Mouse (Mus musculus) brain, adult 2 months (tissue): ENCODE measurements around the gene Cdk2ap2.

ENCODE experiments used
- DNase-seq: peaks from one replicate; pipeline ENCODE4 v3.0.0; 2011; ENCODE audit warnings: low read depth, low spot score

The Cdk2ap2 gene

DNA sequence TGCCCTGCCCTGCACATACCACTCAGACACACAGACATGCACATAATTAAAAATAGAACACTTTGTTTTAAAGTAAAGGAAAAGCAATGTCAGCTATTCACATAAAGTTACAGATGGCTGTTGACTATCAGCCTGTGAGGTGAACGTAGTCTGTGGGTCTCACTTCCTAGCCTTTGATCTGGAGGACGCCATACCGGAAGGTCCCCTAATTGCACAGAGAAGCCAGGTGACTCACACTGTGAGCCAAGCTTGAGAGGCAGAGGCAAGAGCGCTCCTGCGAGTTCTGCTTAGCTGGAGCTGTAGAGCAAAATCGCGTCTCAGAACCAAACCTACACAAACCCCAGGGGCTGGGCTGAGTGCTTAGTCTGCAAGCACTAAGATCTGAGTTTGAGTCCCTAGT lies 3.2 kb upstream of the Cdk2ap2 start:
- peak; percentile 45 for DNase-seq

DNA sequence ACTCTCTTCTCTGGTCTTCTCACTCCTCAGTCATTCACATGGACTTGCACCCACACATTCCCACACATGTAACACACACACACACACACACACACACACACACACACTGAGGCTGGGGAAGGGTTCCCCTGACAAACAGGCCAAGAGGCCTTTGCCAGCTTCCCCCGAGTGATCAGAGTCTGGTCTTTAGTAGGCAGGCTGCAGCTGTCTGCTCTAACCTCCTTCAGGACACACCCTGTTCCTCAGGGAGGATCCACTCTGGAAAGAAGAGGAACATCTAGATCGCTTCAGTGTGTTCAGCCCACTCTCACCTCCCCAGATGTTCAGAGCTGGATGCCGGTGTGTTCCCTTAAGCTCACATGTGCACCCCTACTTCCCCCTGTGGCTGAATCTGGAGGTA lies 2.6 kb upstream of the Cdk2ap2 start:
- no peak for DNase-seq

DNA sequence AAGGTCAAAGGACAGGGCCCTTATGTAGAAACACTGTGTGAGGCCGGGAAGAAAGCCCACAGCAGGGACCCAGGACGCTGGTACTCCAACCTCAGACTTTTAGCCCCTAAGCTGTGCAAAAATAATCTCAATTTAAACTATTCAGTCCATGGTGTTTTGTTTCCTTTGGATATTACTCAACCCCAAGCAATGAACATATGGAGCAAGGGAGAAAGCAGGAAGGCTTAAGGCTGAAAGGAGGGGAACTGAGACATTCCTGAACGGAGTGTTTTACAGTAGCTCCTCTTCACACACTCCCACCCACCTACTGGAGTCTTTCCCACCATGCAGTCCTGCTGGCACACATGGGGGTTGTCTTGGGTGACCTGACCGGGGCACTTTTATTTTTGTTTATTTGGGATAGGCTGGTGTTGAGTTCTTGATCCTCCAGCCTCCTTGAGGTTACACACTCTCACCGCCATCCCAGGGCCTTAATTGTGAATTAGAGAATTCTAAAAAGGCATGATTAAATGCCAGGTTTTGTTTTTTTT lies 2.1 kb upstream of the Cdk2ap2 start:
- no peak for DNase-seq

DNA sequence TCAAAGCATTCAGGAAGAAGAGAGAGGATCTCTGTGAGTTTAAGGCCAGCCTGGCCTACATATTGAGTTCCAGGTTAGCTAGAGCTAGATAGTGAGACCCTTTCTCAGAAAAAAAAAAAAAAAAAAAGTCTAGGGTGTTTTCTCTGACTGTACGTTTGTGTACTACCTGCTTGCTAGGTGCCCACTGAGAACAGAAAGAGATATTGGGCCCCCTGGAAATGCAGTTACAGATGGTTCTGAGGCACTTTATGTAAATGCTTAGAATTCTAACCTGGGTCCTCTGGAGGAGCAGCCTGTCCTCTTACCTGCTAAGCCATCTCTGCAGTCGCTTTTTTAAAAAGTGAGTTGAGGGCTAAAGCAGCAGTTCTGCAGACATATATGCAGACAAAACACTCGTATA lies 1.2 kb upstream of the Cdk2ap2 start:
- no peak for DNase-seq

DNA sequence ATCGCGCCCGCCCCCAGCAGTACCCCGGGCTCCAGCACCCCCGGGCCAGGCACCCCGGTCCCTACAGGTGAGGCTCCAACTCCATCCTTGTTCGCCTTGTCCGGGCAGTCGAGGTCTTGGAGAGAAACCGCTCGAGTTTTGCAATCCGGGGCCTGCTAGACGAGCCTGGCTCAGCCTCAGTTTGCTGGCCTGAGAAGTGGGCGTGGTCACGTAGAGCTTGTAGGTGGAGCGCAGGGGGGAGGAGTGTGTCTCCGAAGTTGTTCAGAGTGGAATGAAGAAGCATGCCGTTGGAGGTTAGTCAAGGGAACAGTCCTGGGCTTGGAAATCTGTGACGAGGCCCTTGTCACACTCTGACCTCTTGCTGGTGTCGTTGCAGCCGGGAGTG lies 451 bp downstream of the Cdk2ap2 start:
- peak; percentile 86 for DNase-seq

DNA sequence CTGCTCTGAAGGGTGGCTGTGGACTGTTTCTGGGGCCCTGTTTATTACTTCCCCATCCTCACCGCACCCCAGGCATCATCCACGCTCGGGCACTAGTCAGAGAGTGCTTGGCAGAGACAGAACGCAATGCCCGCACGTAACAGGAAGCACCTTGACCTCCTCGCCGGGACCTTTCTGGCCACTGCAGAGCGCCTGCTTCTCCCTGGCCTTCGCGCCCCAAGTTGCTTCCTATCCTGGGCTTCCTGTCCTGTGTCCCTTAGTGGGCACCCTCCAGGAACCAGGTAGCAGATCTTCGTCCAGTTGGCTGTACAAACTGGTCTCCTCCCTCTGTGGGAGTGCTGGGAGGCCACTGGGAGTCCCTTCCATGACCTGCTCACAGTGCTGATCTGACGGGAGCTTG lies 1.4 kb downstream of the Cdk2ap2 start:
- no peak for DNase-seq

DNA sequence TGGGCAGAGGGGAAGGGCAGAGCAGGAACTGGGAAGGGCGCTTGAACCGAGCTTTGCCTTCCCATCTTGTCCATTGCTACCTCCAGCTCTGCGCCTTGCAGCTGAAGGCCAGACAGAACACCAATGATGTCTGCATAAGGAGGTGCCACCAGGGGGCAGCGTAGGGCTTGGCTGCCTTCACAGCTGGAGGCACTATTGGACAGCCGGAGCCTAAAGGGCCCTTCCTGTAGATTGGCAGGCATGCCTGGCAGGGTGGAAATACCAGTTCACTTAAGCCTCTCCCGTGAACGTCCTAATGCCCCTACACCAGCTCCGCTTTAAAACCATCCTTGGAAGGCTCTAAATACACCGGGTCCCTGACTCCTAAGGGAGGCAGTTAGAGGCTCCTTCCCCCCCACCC lies 2.1 kb downstream of the Cdk2ap2 start:
- peak; percentile 97 for DNase-seq

DNA sequence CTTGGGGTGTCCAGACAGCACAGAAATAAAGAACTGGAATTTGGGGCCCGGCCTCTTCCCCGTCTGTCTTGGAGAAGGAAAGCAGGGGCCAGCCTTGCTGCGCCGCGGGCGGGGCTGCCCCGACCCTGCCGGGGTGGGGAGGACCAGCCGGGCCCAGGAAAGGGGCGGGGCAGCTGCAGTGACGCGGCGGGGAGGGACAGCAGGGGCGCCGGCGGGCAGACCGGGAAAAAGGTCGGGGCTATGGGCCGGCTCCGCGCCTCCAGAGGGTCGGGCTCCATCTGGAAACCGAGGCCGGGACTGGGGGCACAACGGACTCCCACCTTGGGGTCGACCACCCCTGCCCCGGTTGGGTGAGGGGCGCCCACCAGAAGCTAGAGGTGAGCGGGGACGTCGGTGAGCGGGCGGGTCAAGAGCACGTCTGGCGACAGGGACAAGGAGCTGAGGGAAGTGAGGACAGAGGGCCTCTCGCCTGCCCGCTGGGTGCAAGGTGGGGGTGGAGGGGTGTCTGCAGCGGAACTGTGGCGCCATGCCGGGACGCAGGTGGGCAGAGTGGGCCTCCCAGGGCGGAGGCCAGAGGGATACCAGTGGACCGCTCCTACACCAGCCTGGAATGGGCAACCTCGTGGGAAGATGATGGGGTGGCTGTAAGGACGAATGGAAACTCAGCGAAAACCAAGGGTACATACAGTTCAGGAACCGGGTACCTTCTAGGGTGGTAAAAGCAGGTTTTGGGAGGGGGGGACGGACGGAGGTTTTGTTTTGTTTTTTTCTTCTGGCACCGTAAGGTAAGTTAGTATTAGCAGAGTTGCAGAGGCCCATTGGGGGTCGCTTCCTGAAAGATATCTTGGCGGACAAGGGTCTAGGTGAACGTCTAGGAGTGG lies 3.1 kb downstream of the Cdk2ap2 start, which contains the start of gene Pitpnm1:
Gene Pitpnm1, plus strand, starts transcription at position 162 of the 881 bp plus-strand sequence.
- DNase-seq, result peak; percentile 61

DNA sequence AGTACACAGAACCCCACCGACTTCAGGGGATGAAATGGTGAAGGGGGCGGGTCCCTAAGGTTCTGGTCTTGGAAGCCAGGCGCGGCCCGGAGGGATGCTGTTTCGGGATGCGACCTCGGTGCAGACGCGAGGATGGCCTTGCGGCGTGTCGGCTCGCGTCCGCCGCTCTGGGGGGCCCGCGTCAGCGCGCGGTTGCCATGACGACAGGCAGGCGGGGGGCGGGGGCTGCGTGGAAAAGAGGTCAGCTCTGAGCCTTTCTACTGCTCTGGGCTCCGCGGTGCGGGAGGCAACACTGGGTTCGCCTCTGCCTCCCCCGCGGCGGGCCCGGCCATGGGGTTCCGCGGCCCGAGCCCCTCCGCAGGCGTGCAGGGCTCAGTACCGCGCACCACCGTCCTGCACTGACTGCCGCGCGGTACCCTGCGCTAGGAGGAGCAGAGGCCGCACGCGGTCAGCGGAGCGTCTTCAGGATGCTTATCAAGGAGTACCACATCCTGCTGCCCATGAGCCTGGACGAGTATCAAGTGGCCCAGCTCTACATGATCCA lies 3.8 kb downstream of the Cdk2ap2 start:
- peak; percentile 83 for DNase-seq

DNA sequence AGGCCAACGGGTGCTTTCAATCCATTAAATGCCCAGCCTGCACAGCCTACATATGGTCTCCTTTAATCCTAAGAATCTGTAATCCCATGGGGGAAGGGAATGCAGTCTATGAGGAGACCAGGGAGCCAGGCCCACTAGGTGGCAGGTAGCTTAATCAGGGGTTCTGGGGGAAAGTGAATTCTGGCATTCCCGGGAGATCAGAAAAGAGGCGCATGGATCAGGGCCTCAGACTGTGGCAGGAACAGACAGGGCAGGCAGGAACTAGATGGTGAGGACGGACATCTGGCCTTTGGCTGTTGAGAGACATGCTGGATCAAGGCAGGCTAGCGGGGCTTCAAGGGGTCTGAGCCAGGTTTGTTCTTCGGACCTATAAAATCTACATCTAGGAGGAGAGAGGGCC lies 4.5 kb downstream of the Cdk2ap2 start:
- DNase-seq, result peak; percentile 53

DNA sequence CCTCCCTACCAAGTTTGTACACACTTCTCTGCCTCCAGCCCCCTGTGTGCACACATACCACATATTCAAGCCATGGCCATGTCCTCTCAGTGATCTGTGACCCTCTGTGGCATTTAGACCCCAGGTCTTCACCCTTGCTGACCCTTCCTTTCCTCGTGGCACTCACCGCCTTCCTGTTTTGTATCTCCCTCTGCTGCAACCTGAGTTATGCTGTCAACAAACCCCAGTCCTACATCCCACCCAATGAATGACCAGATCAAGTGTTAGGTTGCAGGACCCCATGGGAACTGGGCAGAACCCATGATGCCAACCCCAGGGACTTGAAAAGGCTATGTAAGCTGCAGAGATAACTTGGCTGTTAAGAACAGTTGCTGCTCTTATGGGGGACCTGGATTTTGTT lies 5.1 kb downstream of the Cdk2ap2 start:
- DNase-seq, result no peak

DNA sequence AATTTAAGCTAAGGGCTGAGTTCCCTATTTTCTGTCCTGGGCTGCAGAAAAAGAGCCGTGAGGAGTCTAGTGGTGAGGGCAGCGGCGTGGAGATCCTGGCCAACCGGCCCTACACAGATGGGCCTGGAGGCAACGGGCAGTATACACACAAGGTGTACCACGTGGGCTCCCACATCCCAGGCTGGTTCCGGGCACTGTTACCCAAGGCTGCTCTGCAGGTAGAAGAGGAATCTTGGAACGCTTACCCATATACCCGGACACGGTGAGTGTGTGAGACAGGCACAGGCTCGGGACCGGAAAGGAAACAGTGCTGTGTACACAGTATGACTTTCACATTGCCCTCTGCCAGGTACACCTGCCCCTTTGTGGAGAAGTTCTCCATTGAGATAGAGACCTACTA lies 5.6 kb downstream of the Cdk2ap2 start:
- peak; percentile 85 for DNase-seq

DNA sequence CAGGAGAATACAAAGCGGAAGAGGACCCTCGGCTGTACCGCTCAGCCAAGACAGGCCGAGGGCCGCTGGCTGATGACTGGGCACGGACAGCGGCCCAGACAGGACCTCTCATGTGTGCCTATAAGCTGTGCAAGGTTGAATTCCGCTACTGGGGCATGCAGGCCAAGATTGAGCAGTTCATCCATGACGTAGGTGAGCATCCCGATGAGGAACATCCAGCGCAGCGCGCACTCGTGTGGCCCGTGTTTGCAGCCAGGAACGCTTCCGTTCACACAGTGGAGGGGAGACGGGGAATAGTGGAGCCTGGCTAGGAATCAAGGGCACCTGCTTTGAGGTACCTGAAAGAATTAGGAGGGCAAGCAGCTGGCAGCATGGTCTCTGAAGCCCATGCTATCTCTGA lies 6.3 kb downstream of the Cdk2ap2 start:
- no peak for DNase-seq

DNA sequence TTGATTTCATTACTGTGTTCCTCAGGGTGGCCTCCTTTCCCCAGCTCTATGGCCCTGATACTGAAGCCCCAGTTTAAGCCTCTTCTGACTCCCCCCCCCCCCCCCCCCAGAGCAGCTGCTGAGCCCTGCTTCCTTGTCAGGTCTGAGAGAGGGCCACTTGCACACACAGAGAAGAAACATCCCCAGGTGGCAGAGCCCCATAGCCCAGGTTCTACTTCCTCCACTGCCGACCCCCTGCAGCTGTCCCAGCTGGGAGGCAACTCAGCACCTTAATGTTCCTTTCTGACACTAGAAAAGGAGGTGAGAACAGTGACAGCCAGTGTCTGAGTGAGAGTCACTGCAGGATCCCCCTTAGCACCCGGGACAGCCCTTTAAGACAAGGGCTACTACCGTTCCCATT lies 6.8 kb downstream of the Cdk2ap2 start:
- DNase-seq, result no peak

DNA sequence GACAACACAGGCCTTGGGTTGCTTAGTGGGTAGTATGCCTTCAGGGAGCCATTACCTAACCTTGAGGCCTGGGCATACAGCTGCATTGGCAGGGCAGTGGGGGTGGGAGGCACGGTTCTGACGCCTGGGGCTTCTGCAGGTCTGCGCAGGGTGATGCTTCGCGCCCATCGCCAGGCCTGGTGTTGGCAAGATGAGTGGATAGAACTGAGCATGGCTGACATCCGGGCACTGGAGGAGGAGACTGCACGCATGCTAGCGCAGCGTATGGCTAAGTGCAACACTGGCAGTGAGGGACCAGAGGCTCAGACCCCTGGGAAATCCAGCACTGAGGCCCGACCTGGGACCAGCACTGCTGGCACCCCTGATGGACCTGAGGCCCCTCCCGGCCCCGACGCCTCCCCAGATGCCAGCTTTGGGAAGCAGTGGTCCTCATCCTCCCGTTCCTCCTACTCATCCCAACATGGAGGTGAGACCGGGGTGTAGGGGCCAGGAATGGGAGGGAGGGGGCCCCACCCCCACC lies 7.8 kb downstream of the Cdk2ap2 start:
- DNase-seq, result no peak

DNA sequence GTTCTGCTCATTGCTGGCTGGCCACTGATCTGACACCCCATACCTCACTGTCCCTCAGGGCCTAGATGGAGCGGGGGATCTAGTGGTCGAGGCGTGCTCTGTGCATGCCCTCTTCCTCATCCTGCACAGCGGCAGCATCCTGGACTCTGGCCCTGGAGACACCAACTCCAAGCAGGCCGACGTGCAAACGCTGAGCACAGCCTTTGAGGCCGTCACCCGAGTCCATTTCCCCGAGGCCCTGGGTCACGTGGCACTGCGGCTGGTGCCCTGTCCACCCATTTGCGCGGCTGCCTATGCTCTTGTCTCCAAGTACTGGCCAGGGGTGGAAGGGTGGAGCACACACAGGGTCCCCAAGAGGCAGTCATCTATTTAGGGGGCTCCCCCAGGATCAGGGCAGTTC lies 9.7 kb downstream of the Cdk2ap2 start:
- DNase-seq, result no peak

DNA sequence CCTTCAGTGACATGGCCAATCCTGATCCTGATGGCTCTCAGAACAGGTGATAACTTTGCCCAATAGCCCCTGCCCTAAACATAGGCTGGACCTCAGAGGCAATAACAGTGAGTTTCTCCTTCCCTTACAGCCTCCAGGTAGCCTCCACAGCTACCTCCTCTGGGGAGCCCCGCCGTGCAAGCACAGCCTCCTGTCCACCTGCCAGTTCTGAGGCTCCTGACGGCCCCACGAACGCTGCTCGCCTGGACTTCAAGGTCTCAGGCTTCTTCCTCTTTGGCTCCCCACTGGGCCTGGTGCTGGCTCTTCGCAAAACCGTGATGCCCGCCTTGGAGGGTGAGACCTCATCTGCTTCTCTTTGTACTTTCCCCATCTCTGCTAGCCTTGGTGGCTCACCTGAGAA lies 11.6 kb downstream of the Cdk2ap2 start:
- DNase-seq, result no peak

DNA sequence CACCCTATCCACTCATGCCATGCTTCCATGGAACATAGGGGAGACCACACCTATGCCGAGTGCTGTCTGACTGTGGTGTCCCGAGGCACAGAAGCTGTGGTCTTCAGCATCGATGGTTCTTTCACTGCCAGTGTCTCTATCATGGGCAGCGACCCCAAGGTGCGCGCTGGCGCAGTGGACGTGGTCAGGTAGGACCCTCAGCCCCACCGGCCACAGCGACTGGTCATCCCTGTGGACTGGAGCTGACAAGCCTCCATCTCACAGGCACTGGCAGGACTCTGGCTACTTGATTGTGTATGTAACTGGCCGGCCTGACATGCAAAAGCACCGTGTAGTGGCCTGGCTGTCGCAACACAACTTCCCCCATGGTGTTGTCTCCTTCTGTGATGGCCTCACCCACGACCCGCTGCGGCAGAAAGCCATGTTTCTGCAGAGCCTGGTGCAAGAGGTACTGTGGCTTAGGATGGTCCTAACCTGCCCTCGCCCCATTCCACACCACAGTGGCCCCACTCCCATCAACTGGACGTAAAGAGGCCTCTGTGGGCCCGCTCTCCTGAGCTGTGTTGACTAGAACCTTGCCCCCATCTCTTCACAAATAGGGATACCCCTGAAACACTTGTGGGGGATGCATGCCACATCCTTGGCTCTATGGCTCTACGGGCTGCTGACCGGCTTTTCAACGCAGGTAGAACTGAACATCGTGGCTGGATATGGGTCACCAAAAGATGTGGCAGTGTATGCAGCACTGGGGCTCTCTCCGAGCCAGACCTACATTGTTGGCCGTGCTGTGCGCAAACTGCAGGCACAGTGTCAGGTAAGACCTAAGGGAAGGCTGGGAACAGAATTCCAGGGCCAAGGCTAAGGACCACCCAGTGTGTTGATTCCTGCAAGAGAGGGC lies 15.3 kb downstream of the Cdk2ap2 start:
- DNase-seq, result no peak

DNA sequence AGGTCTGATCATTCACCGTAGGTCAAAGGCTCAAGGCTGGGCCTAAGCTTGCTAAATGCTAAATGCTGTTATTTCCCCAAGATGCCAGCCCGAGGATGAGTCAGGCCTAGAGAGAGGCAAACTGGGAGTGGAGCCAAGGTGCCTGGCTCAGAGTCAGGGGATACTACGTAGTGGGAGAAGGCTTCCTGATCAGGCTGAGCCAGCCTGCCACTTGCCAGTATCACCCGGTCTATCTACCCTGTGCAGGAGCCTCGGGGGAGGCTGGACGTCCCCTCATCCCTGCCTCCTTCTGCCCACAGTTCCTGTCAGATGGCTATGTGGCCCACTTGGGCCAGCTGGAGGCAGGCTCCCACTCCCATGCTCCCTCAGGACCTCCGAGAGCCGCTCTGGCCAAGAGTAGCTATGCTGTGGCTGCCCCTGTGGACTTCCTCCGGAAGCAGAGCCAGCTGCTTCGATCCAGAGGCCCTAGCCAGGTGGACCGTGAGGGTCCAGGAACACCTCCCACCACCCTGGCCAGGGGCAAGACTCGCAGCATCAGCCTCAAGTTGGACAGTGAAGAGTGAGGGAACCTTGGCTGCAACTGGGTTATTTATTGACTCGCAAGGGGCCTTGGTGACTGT lies 16.3 kb downstream of the Cdk2ap2 start:
- DNase-seq, result peak; percentile 98

DNA sequence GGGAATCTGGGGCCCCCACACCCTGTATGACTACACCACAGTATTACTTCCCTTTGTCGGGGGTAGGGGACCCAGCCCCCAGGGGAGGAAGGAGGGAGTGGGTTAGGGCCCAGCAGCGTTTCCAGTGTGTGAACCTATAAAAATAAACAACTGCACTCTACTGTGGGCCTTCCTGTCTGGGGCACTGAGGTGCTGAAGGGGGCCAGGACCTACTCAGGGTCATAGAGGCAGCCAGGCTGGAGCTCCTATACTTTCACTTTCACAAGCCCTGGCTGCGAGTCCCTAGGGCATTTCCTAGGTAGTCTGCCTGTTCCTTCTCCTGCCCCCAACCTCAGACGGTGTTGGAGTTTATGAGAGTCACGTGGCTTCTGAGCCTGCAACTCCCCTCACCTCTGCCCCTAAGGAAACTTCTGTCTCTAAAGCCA lies 16.8 kb downstream of the Cdk2ap2 start:
- no peak for DNase-seq

DNA sequence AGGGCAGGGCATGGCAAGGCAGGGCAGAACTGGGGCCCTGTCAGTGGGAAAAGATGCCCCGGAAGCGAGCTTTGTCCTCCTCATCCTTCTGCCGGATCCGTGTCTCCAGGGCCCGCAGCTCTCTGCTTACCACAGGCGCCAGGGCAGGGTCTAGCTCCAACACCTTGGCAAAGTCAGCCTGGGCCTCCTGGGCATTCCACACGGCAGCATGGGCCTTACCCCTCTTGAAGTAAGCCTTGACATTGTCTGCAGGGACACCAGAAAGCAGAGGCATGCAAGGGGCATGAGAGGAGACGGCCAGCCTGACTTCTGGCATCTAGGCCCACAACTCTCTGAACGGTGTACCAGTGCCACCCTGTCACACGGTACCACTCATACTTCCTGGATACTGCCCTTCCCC lies 17.6 kb downstream of the Cdk2ap2 start:
- no peak for DNase-seq
